Mouse (Mus musculus) small intestine, adult 2 months (tissue): ENCODE measurements around the gene Hist1h3g. TPM values are rescaled to one million over a fixed set of nuclear protein-coding genes. Genes with fewer than 3 reads are reported as not detected.
"Not testable (repeated sequence)": the region's sequence is repeated elsewhere in the genome, so short reads cannot be mapped to it uniquely, and the experiment has no call there.

ENCODE experiments used
- H3K27ac ChIP-seq: fragments of 200-500 bp; 2 replicates; pipeline ENCODE4 v1.5.1; 2012; ENCODE audit warnings: low read depth, low read length, control low read depth, inconsistent platforms; ENCODE audit not compliant: insufficient read depth
- H3K27me3 ChIP-seq: fragments of 200-500 bp; 2 replicates; pipeline ENCODE4 v1.6.1; 2012; ENCODE audit warnings: mild to moderate bottlenecking, moderate library complexity, low read length, inconsistent platforms; ENCODE audit not compliant: control insufficient read depth, insufficient read depth
- H3K36me3 ChIP-seq: fragments of 200-500 bp; 2 replicates; pipeline ENCODE4 v1.6.1; 2012; ENCODE audit warnings: mild to moderate bottlenecking, low read length, control low read depth, inconsistent platforms; ENCODE audit not compliant: control insufficient read depth, insufficient read depth
- H3K4me1 ChIP-seq: fragments of 200-500 bp; 2 replicates; pipeline ENCODE4 v1.6.1; 2012; ENCODE audit warnings: low read length, inconsistent platforms, mixed read lengths; ENCODE audit not compliant: control insufficient read depth, insufficient read depth, insufficient read length
- H3K4me3 ChIP-seq: fragments of 200-500 bp; 2 replicates; pipeline ENCODE4 v1.5.1; 2012; ENCODE audit warnings: low read depth, mild to moderate bottlenecking, control low read depth, inconsistent platforms, low read length, moderate library complexity
- CTCF ChIP-seq: fragments of 200-500 bp; IDR thresholded peaks from 2 replicates; pipeline ENCODE4 v1.5.1; 2012; ENCODE audit warnings: low read depth, mild to moderate bottlenecking, control low read depth, inconsistent platforms, low read length, moderate library complexity, mixed read lengths; ENCODE audit not compliant: insufficient replicate concordance, insufficient read length; ENCODE audit errors: extremely low read depth
- POLR2A ChIP-seq: fragments of 200-500 bp; IDR thresholded peaks from 2 replicates; pipeline ENCODE4 v1.6.1; 2012; ENCODE audit warnings: low read depth, mild to moderate bottlenecking, control low read depth, inconsistent platforms, low read length, moderate library complexity
- WGBS: fragments of 180-500 bp; shearing (Covaris S2); methylation state at CpG from one replicate; pipeline ENCODE4 v1.1.7; 2018; 5-methylcytosine and 5-hydroxymethylcytosine counted together
- polyA plus RNA-seq: library from polyadenylated mRNA; depleted of rRNA; stranded (reverse); fragments of >200 nt; gene quantifications from 2 replicates; pipeline ENCODE4 v1.2.3, GENCODE M21; 2012

The Hist1h3g gene
- polyA plus RNA-seq, 1 experiment = 65.8 TPM

DNA sequence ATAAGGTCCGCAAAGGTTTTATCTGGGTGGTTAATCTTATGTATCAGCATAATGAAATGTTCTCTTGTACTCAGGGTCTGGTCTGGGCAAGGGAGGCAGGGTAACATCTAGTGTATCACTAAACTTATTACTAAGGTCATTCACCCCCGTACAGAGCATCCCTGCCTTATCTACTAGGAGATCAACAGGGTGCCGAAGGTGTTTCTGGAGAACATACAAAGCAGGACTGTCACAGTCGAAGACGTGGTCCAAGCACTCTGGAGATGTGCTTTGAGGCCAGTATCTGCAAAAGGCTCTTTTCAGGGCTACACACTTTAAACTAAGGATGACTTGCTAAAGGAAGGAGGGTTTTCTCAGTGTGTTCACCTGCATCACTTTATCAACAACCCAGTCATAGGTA lies 11.5 kb downstream of the Hist1h3g start:
- Histone ChIP-seq H3K27ac (no peak overlapping the region), H3K36me3 (no peaks in the 10 kb centered on the region), H3K27me3 (no peaks in the 10 kb centered on the region), H3K4me3 (no peak overlapping the region), H3K4me1 (peaks cover 2% of the 10 kb centered on the region; the same call in 1 of the 2 replicates)
- TF ChIP-seq POLR2A = no peak
- TF ChIP-seq CTCF = no peak
- WGBS = 82% methylated on average over 5 of the region's 5 CpGs

DNA sequence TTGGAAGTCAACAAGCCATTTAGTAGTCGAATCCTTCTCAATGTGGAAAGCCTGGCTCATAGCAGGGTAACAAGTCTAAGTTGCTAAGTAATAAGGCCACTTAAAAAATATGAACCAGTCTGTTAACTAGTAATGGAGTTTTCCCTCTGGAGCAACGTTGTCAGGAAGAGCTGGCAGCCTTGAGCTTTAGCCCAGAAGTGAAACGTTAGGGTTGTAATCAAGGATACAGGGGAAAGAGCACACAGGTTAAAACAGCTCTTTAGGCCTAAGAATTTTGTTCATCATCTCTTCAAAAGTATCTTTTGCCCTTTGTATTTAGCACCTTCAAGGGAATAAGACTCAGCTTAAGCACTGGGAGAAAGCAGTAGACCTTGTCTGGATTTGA lies 15.5 kb downstream of the Hist1h3g start:
- H3K27me3 ChIP-seq = no peaks in the 10 kb centered on the region
- no peaks in the 10 kb centered on the region for H3K36me3 ChIP-seq
- no peak overlapping the region for H3K4me3 ChIP-seq
- TF ChIP-seq CTCF (no peak), POLR2A (no peak)
- 3% methylated on average over 3 of the region's 3 CpGs for WGBS
- peak overlapping the region; percentile 53 for H3K27ac ChIP-seq
- H3K4me1 ChIP-seq = peaks cover 2% of the 10 kb centered on the region; the same call in 1 of the 2 replicates

DNA sequence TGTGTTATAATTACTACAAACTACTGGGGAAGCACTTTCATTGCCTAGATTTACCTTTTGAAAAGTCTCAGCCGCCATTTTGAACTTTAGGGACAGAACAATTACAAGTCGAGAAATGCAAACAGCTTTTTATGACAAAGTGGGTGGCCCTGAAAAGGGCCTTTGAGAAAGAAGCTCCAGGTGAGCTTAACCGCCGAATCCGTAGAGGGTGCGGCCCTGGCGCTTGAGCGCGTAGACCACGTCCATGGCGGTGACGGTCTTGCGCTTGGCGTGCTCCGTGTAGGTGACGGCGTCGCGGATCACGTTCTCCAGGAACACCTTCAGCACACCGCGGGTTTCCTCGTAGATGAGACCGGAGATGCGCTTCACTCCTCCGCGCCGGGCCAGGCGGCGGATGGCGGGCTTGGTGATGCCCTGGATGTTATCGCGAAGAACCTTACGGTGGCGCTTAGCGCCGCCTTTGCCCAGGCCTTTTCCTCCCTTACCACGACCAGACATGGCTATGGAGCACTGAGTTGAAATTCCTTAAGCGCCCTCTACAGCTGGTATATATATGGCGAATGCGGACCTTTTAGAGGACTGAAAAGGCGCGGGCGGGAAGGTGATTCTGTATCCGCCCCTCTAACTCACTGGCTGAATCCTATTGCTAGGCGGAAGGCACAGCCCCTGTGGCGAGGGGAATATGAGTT lies 16.1 kb downstream of the Hist1h3g start, which contains the start of gene Hist1h4f:
Gene Hist1h4f (minus strand): TSS at position 503 of the 689 bp plus-strand sequence.
- Histone ChIP-seq H3K27ac (peak within 1 kb of the TSS; percentile 53), H3K4me3 (peak within 1 kb of the TSS; percentile 66)
- not testable (repeated sequence) for H3K4me1 ChIP-seq, H3K36me3 ChIP-seq, H3K27me3 ChIP-seq
- TF ChIP-seq POLR2A = peak; percentile 85
- under 1% methylated on average over 47 of the region's 47 CpGs for WGBS

DNA sequence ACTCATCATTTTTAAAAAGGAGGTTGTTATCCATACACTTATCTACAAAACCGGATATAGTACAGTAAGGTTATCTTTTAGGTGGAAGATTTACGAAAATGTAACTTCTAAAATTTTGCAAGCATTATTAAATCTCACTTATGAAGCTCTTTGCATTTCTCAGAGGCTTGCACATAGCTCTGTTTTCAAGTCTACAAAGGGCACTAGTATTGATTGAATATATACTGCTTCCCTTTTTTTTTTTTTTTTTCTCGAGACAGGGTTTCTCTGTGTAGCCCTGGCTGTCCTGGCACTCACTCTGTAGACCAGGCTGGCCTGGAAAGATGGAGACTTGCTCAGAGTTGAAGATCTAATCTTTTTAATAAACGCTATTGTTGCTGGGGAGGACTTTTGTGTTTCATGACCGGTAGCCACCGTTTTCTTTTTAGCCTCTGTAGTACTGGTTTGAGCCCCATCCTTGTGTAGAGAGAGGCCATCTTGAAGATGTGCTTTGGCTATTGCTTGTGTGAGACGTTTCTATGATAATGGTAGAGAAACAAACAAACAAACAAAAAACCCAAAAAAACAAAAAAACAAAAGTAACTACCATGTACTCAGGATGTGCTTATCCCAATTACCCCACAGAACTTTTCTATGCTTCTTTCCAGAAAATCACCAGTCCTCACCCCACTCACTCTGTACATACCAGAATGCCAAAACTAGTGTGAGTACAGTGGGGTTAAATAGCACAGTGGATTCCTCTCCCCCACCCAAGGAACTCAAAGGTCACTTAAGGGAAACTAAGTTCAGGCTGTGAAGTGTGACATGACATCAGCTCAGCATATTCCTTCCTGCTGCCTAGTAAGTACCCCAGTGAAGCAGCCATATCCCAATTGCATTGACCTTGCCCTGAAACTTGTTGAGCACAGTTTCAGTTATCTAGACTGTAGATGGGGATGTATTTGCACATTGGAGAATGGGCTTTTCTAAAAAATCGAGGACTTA lies 17.0 kb downstream of the Hist1h3g start:
- WGBS = 38% methylated on average over 8 of the region's 8 CpGs
- H3K27ac ChIP-seq = peak overlapping the region; percentile 53; the same call in 1 of the 2 replicates
- no peaks in the 10 kb centered on the region for H3K36me3 ChIP-seq
- TF ChIP-seq CTCF = no peak
- H3K4me3 ChIP-seq = no peak overlapping the region
- no peaks in the 10 kb centered on the region for H3K27me3 ChIP-seq
- H3K4me1 ChIP-seq = peaks cover 2% of the 10 kb centered on the region; the same call in 1 of the 2 replicates

DNA sequence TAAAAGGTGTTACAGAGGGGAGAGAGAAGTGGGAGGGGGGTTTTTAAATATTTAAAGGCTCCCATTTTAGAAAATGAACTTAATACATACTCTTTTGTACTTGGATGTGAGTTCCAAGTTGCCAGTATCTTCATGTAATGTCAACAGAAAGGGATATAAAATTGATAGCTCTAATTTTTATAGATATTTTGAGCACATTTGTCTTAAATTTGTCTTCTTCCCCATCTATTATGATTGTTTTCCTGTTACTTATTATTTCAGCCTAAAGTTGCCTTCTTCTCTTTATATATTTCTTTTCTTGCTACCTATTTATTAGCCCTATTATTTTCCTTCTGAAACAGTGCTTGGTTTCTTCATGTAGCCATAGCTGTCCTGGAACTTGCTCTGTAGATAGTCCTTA lies 17.7 kb downstream of the Hist1h3g start, which contains the start of gene Hist1h1d:
Gene Hist1h1d (plus strand): TSS at position 301 of the 400 bp plus-strand sequence.
- Histone ChIP-seq H3K4me3 (no peak within 1 kb of the TSS), H3K27me3 (no peaks in the 10 kb centered on the region), H3K4me1 (peaks cover 2% of the 10 kb centered on the region; the same call in 1 of the 2 replicates), H3K27ac (no peak within 1 kb of the TSS), H3K36me3 (no peaks in the 10 kb centered on the region)
- TF ChIP-seq CTCF (no peak), POLR2A (no peak)

DNA sequence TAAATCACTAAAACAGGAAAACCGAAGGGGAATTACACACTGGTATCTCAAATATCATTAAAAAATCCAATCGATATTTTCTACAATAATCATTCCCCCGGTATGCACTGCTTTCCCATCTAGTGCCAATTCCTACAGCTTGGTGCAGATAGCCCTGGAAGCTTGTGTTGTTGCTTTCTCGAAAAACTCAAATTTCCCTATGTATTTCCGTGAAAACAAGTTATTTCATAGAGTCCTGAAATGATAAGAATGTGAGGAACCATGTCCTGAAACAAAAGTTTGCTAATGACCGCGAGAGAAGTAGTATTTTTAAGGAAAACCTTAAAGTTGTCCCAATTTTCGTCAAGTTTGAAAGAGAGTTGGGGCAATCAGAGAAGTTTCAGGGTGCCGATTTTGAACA lies 19.2 kb downstream of the Hist1h3g start:
- H3K36me3 ChIP-seq = no peaks in the 10 kb centered on the region
- H3K27me3 ChIP-seq = no peaks in the 10 kb centered on the region
- no peak overlapping the region for H3K4me3 ChIP-seq
- peak overlapping the region; percentile 53 for H3K27ac ChIP-seq
- H3K4me1 ChIP-seq = peaks cover 2% of the 10 kb centered on the region; the same call in 1 of the 2 replicates
- WGBS = 9% methylated on average over 9 of the region's 9 CpGs
- TF ChIP-seq POLR2A (no peak), CTCF (no peak)
